Mouse (Mus musculus) megakaryocyte-erythroid progenitor cell, adult 5 weeks (primary cell): Measurements from ENCODE around the gene Sntn. TPM values are rescaled to one million over a fixed set of nuclear protein-coding genes. Genes with fewer than 3 reads are reported as not detected.

Experiments
- polyA plus RNA-seq: library from polyadenylated mRNA; stranded (reverse); fragments of >175 nt; gene quantifications from 2 replicates; pipeline ENCODE4 v1.2.3, GENCODE M21; 2012

The Sntn gene
- not detected in 2 replicates for polyA plus RNA-seq

DNA sequence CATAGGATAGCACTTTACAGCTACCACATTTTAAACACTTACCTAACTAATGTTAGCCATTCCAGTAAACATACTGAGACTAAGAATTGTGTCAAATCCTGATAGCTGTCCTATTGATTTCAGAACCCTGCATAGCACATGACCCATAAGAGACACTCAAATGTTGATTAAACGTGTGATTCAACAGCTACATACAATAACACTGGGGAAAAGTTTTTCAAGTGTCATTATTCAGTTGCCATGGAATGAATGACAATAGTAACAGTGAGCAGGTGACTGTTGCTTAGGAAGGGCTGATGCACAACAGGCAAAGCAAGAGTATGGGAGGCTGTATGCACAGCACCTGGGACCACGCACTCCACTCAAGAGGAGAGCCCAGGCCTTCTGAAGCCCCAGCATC lies at the start of gene Sntn:
TSS of gene Sntn (plus strand) at position 301 of the 400 bp plus-strand sequence.

Other genes starting within 250 kb of the Sntn start
- not detected in 2 replicates for gene Gm281, start 243.6 kb downstream of the Sntn start, polyA plus RNA-seq